Mouse (Mus musculus) liver, postnatal 0 days (tissue): Measurements from ENCODE around the gene Trpc4. TPM values are rescaled to one million over a fixed set of nuclear protein-coding genes. Genes with fewer than 3 reads are reported as not detected.
A peak's percentile ranks its signal among the peaks of the same experiment; 100 is the strongest.

Experiments
- ATAC-seq: fragments of 200-750 bp; cut with Nextera tagmentation; 2 replicates; pipeline ENCODE4 v1.8.0; 2017; ENCODE audit warnings: mild to moderate bottlenecking, moderate library complexity
- DNase-seq: peaks from one replicate; pipeline ENCODE4 v3.0.0-alpha.2; 2016
- H3K27ac ChIP-seq: fragments of 300-500 bp; sonication (generic); 2 replicates; pipeline ENCODE4 v1.5.1; 2014; ENCODE audit warnings: antibody characterized with exemption, moderate library complexity, mild to moderate bottlenecking, low read depth
- H3K27me3 ChIP-seq: fragments of 300-500 bp; sonication (generic); 2 replicates; pipeline ENCODE4 v1.6.1; 2014; ENCODE audit warnings: low read length, control low read depth, mixed read lengths; ENCODE audit not compliant: insufficient read depth
- H3K36me3 ChIP-seq: fragments of 300-500 bp; sonication (generic); replicated peaks from 2 replicates; pipeline ENCODE4 v1.6.1; 2014; ENCODE audit warnings: mild to moderate bottlenecking, control low read depth, low read length, moderate library complexity, mixed read lengths; ENCODE audit not compliant: insufficient read depth
- H3K4me1 ChIP-seq: fragments of 300-500 bp; sonication (generic); 2 replicates; pipeline ENCODE4 v1.6.1; 2014; ENCODE audit warnings: antibody characterized with exemption, mild to moderate bottlenecking, control low read depth; ENCODE audit not compliant: insufficient read depth
- H3K4me2 ChIP-seq: fragments of 300-500 bp; sonication (generic); 2 replicates; pipeline ENCODE4 v1.6.1; 2014; ENCODE audit warnings: low read depth, mild to moderate bottlenecking, low read length, moderate library complexity, mixed read lengths
- H3K4me3 ChIP-seq: fragments of 300-500 bp; sonication (generic); 2 replicates; pipeline ENCODE4 v1.5.1; 2014; ENCODE audit warnings: low read depth, low read length
- H3K9ac ChIP-seq: fragments of 300-500 bp; sonication (generic); replicated peaks from 2 replicates; pipeline ENCODE4 v1.6.1; 2014; ENCODE audit warnings: mild to moderate bottlenecking, moderate library complexity
- H3K9me3 ChIP-seq: fragments of 300-500 bp; sonication (generic); 2 replicates; pipeline ENCODE4 v1.6.1; 2016; ENCODE audit warnings: mild to moderate bottlenecking, control low read depth, low read length, mixed read lengths
- CTCF ChIP-seq: sonication (generic); IDR thresholded peaks from 2 replicates; pipeline ENCODE4 v1.5.1; 2016; ENCODE audit warnings: antibody characterized with exemption, low read depth
- EP300 ChIP-seq: IDR thresholded peaks from 2 replicates; pipeline ENCODE4 v1.6.1; 2016; ENCODE audit warnings: antibody characterized with exemption, low read depth, mild to moderate bottlenecking
- WGBS: fragments of 180-500 bp; shearing (Covaris S2); extraction: QIAGEN DNeasy Blood & Tissue Kit; methylation state at CpG from one replicate; pipeline ENCODE4 v1.1.7; 2014; ENCODE audit not compliant: insufficient replicate concordance; 5-methylcytosine and 5-hydroxymethylcytosine counted together
- polyA plus RNA-seq: library from polyadenylated mRNA; unstranded; fragments of >200 nt; fragmentation: Nextera tagmentation; extraction: Ambion mirVana; gene quantifications from 2 replicates; pipeline ENCODE4 v1.2.1, GENCODE M21; 2015

Trpc4 gene
- not detected in 2 replicates for polyA plus RNA-seq

GRCm38 (mm10) chr3:54155639-54156315, at the start of gene Trpc4:
TSS of gene Trpc4 (plus strand) at chr3:54156035.
- Histone ChIP-seq H3K9me3 (no peaks in the 10 kb centered on the region), H3K27ac (no peak within 1 kb of the TSS), H3K4me1 (no peaks in the 10 kb centered on the region), H3K9ac (no peak within 1 kb of the TSS), H3K36me3 (no peaks in the 10 kb centered on the region), H3K4me2 (peak within 1 kb of the TSS; percentile 26), H3K4me3 (peak within 1 kb of the TSS; percentile 8; the same call in 1 of the 2 replicates), H3K27me3 (peaks cover 30% of the 10 kb centered on the region)
- TF ChIP-seq EP300 (no peak), CTCF (no peak)
- WGBS: 3% methylated on average over 35 of the region's 36 CpGs
- peak; percentile 15 for DNase-seq
- no peak for ATAC-seq

GRCm38 (mm10) chr3:54111489-54111888, 44.3 kb upstream of the Trpc4 start:
- no peaks in the 10 kb centered on the region for H3K4me1 ChIP-seq
- no peak overlapping the region for H3K27ac ChIP-seq
- TF ChIP-seq EP300 (no peak), CTCF (no peak)
- DNase-seq: no peak
- no peak overlapping the region for H3K9ac ChIP-seq
- no peak overlapping the region for H3K4me3 ChIP-seq
- no peaks in the 10 kb centered on the region for H3K27me3 ChIP-seq
- H3K4me2 ChIP-seq: no peak overlapping the region
- H3K9me3 ChIP-seq: no peaks in the 10 kb centered on the region
- no peak for ATAC-seq
- WGBS: 57% methylated on average over 9 of the region's 9 CpGs
- no peaks in the 10 kb centered on the region for H3K36me3 ChIP-seq

- no peak overlapping the region for H3K4me2 ChIP-seq
- H3K27me3 ChIP-seq: no peaks in the 10 kb centered on the region
- no peak overlapping the region for H3K4me3 ChIP-seq
- ATAC-seq: no peak
- H3K9me3 ChIP-seq: no peaks in the 10 kb centered on the region
- H3K27ac ChIP-seq: no peak overlapping the region
- TF ChIP-seq CTCF (no peak), EP300 (no peak)
- no peak overlapping the region for H3K9ac ChIP-seq
- no peaks in the 10 kb centered on the region for H3K36me3 ChIP-seq
- H3K4me1 ChIP-seq: no peaks in the 10 kb centered on the region
- no peak for DNase-seq
- WGBS: 74% methylated on average over 5 of the region's 5 CpGs
Measured at GRCm38 (mm10) chr3:54135376-54135775, 20.5 kb upstream of the Trpc4 start.

- 85% methylated on average over 2 of the region's 2 CpGs for WGBS
- H3K9ac ChIP-seq: no peak overlapping the region
- H3K4me1 ChIP-seq: no peaks in the 10 kb centered on the region
- ATAC-seq (no peak), DNase-seq (no peak)
- H3K36me3 ChIP-seq: no peaks in the 10 kb centered on the region
- no peaks in the 10 kb centered on the region for H3K9me3 ChIP-seq
- H3K4me2 ChIP-seq: no peak overlapping the region
- H3K4me3 ChIP-seq: no peak overlapping the region
- no peak overlapping the region for H3K27ac ChIP-seq
- TF ChIP-seq EP300 (no peak), CTCF (no peak)
- no peaks in the 10 kb centered on the region for H3K27me3 ChIP-seq
Measured at GRCm38 (mm10) chr3:54141376-54141775, 14.5 kb upstream of the Trpc4 start.

GRCm38 (mm10) chr3:54154844-54155638, 794 bp upstream of the Trpc4 start:
- DNase-seq: peak; percentile 17
- no peak overlapping the region for H3K4me2 ChIP-seq

GRCm38 (mm10) chr3:54156316-54157000, 623 bp downstream of the Trpc4 start:
- Histone ChIP-seq H3K27ac (no peak overlapping the region), H3K9me3 (no peaks in the 10 kb centered on the region), H3K4me2 (peak overlapping the region; percentile 26), H3K4me1 (no peaks in the 10 kb centered on the region), H3K4me3 (peak overlapping the region; percentile 8; the same call in 1 of the 2 replicates), H3K27me3 (peaks cover 30% of the 10 kb centered on the region), H3K36me3 (no peaks in the 10 kb centered on the region), H3K9ac (no peak overlapping the region)
- DNase-seq (no peak), ATAC-seq (no peak)
- 2% methylated on average over 28 of the region's 28 CpGs for WGBS
- TF ChIP-seq CTCF: no peak
- no peak for TF ChIP-seq EP300

More at GRCm38 (mm10) chr3:54154844-54155638, 794 bp upstream of the Trpc4 start:
- Histone ChIP-seq H3K4me1 (no peaks in the 10 kb centered on the region), H3K4me3 (no peak overlapping the region), H3K9ac (no peak overlapping the region), H3K27ac (no peak overlapping the region), H3K36me3 (no peaks in the 10 kb centered on the region), H3K9me3 (no peaks in the 10 kb centered on the region), H3K27me3 (peaks cover 30% of the 10 kb centered on the region)
- no peak for ATAC-seq
- TF ChIP-seq EP300 (no peak), CTCF (peak; percentile 66)
- WGBS: 8% methylated on average over 16 of the region's 16 CpGs
